Mouse (Mus musculus): ENCODE results near the gene Lrrc20.

- TF ChIP-seq CTCF (IDR thresholded peaks at IDR 0.05; ENCODE audit: control insufficient read depth, insufficient read depth, insufficient read length) (no peak), MAX (IDR thresholded peaks at IDR 0.05) (no peak), USF1 (IDR thresholded peaks at IDR 0.05; ENCODE audit: low read depth) (no peak), MYOG (IDR thresholded peaks at IDR 0.05; ENCODE audit: control insufficient read depth, extremely low read depth, insufficient read length) (no peak), CEBPB (IDR thresholded peaks at IDR 0.05; ENCODE audit: low read depth) (no peak), MYOD1 (IDR thresholded peaks at IDR 0.05; ENCODE audit: control insufficient read depth, insufficient read length, low read depth) (no peak), FOSL1 (IDR thresholded peaks at IDR 0.05; ENCODE audit: insufficient read depth, low read length, poor library complexity, severe bottlenecking) (no peak)
These were observed 69.3 kb downstream of the Lrrc20 start for GRCm38 (mm10) chr10:61544863-61545240.
